Mouse (Mus musculus) kidney, embryonic 16.5 days (tissue): Measurements from ENCODE around the gene Acvr1b. TPM values are rescaled to one million over a fixed set of nuclear protein-coding genes. Genes with fewer than 3 reads are reported as not detected.

Source experiments
- ATAC-seq: fragments of 200-750 bp; cut with Nextera tagmentation; 2 replicates; pipeline ENCODE4 v1.8.0; 2017; ENCODE audit warnings: moderate TSS enrichment; ENCODE audit not compliant: low FRiP score, low TSS enrichment
- H3K27ac ChIP-seq: fragments of 300-500 bp; sonication (generic); 2 replicates; pipeline ENCODE4 v1.5.1; 2014; ENCODE audit warnings: low read length
- H3K27me3 ChIP-seq: fragments of 300-500 bp; sonication (generic); 2 replicates; pipeline ENCODE4 v1.6.1; 2014; ENCODE audit warnings: low read length, control low read depth, mixed read lengths; ENCODE audit not compliant: insufficient read depth
- H3K36me3 ChIP-seq: fragments of 300-500 bp; sonication (generic); 2 replicates; pipeline ENCODE4 v1.6.1; 2014; ENCODE audit warnings: low read length, control low read depth, mixed read lengths; ENCODE audit not compliant: insufficient read depth
- H3K4me1 ChIP-seq: fragments of 300-500 bp; sonication (generic); 2 replicates; pipeline ENCODE4 v1.6.1; 2014; ENCODE audit warnings: low read length, control low read depth, mixed read lengths; ENCODE audit not compliant: insufficient read depth
- H3K4me2 ChIP-seq: fragments of 300-500 bp; sonication (generic); replicated peaks from 2 replicates; pipeline ENCODE4 v1.6.1; 2014; ENCODE audit warnings: low read depth, low read length
- H3K4me3 ChIP-seq: fragments of 300-500 bp; sonication (generic); 2 replicates; pipeline ENCODE4 v1.5.1; 2014; ENCODE audit warnings: mild to moderate bottlenecking, low read length
- H3K9ac ChIP-seq: fragments of 300-500 bp; sonication (generic); replicated peaks from 2 replicates; pipeline ENCODE4 v1.6.1; 2014; ENCODE audit warnings: low read length
- H3K9me3 ChIP-seq: fragments of 300-500 bp; sonication (generic); 2 replicates; pipeline ENCODE4 v1.6.1; 2016; ENCODE audit warnings: low read length, control low read depth
- WGBS: fragments of 180-500 bp; shearing (Covaris S2); extraction: QIAGEN DNeasy Blood & Tissue Kit; methylation state at CpG from one replicate; pipeline ENCODE4 v1.1.7; 2014; 5-methylcytosine and 5-hydroxymethylcytosine counted together
- polyA plus RNA-seq: library from polyadenylated mRNA; unstranded; fragments of >200 nt; fragmentation: Nextera tagmentation; extraction: Ambion mirVana; gene quantifications from 2 replicates; pipeline ENCODE4 v1.2.1, GENCODE M21; 2015

Gene Acvr1b
- polyA plus RNA-seq, 1 experiment from 2014 or later: 8.8 TPM

GRCm38 (mm10) chr15:101222897-101223482, 49.1 kb downstream of the Acvr1b start:
- ATAC-seq: no peak
- Histone ChIP-seq H3K27me3 (peaks cover 18% of the 10 kb centered on the region), H3K4me2 (no peak overlapping the region), H3K36me3 (no peaks in the 10 kb centered on the region), H3K4me1 (peaks cover 45% of the 10 kb centered on the region), H3K9ac (0 out of 2 replicates have a peak overlapping the region, but pooled peaks have one; percentile 28), H3K4me3 (no peak overlapping the region), H3K27ac (no peak overlapping the region), H3K9me3 (no peaks in the 10 kb centered on the region)
- WGBS: 50% methylated on average over 13 of the region's 13 CpGs

GRCm38 (mm10) chr15:101223596-101223995, 49.7 kb downstream of the Acvr1b start:
- H3K9ac ChIP-seq: peak overlapping the region; percentile 77
- peaks cover 18% of the 10 kb centered on the region for H3K27me3 ChIP-seq
- WGBS: 10% methylated on average over 5 of the region's 5 CpGs
- ATAC-seq: no peak; the same call in 1 of the 2 replicates
- peak overlapping the region; percentile 76 for H3K4me3 ChIP-seq
- H3K9me3 ChIP-seq: no peaks in the 10 kb centered on the region
- no peak overlapping the region for H3K27ac ChIP-seq
- H3K36me3 ChIP-seq: no peaks in the 10 kb centered on the region
- peaks cover 51% of the 10 kb centered on the region for H3K4me1 ChIP-seq
- H3K4me2 ChIP-seq: peak overlapping the region; percentile 91

- WGBS: under 1% methylated on average over 70 of the region's 77 CpGs
- ATAC-seq: peak; percentile 89
- peaks cover 3% of the 10 kb centered on the region; the same call in 1 of the 2 replicates for H3K36me3 ChIP-seq
- peak within 1 kb of the TSS; percentile 76 for H3K4me3 ChIP-seq
- H3K9ac ChIP-seq: peak within 1 kb of the TSS; percentile 77
- H3K4me2 ChIP-seq: peak within 1 kb of the TSS; percentile 91
- peaks cover 57% of the 10 kb centered on the region for H3K4me1 ChIP-seq
- peak within 1 kb of the TSS; percentile 85 for H3K27ac ChIP-seq
- H3K27me3 ChIP-seq: peaks cover 18% of the 10 kb centered on the region
- no peaks in the 10 kb centered on the region for H3K9me3 ChIP-seq
These were observed 50.4 kb downstream of the Acvr1b start, which contains the start of gene Grasp for GRCm38 (mm10) chr15:101224006-101224906. TSS of gene Grasp (plus strand) at chr15:101224188.

GRCm38 (mm10) chr15:101224977-101225376, 51.1 kb downstream of the Acvr1b start:
- no peaks in the 10 kb centered on the region for H3K9me3 ChIP-seq
- peak overlapping the region; percentile 77 for H3K9ac ChIP-seq
- peak overlapping the region; percentile 91 for H3K4me2 ChIP-seq
- H3K4me3 ChIP-seq: peak overlapping the region; percentile 76
- 8% methylated on average over 14 of the region's 14 CpGs for WGBS
- no peak for ATAC-seq
- peaks cover 58% of the 10 kb centered on the region for H3K4me1 ChIP-seq
- peak overlapping the region; percentile 85 for H3K27ac ChIP-seq
- H3K27me3 ChIP-seq: peaks cover 18% of the 10 kb centered on the region
- H3K36me3 ChIP-seq: peaks cover 8% of the 10 kb centered on the region; the same call in 1 of the 2 replicates

GRCm38 (mm10) chr15:101227971-101228370, 54.1 kb downstream of the Acvr1b start:
- H3K4me1 ChIP-seq: peaks cover 48% of the 10 kb centered on the region
- peak overlapping the region; percentile 51 for H3K9ac ChIP-seq
- ATAC-seq: peak; percentile 46; the same call in 1 of the 2 replicates
- WGBS: 18% methylated on average over 6 of the region's 7 CpGs
- H3K4me3 ChIP-seq: no peak overlapping the region; the same call in 1 of the 2 replicates
- H3K4me2 ChIP-seq: peak overlapping the region; percentile 35
- H3K36me3 ChIP-seq: peaks cover 17% of the 10 kb centered on the region
- H3K27me3 ChIP-seq: peaks cover 11% of the 10 kb centered on the region
- peak overlapping the region; percentile 91 for H3K27ac ChIP-seq
- H3K9me3 ChIP-seq: no peaks in the 10 kb centered on the region

GRCm38 (mm10) chr15:101228866-101229590, 55.2 kb downstream of the Acvr1b start:
- WGBS: 84% methylated on average over 21 of the region's 21 CpGs
- H3K4me3 ChIP-seq: no peak overlapping the region
- peaks cover 46% of the 10 kb centered on the region for H3K4me1 ChIP-seq
- peaks cover 17% of the 10 kb centered on the region for H3K36me3 ChIP-seq
- no peak overlapping the region for H3K27ac ChIP-seq
- H3K4me2 ChIP-seq: no peak overlapping the region
- no peak overlapping the region for H3K9ac ChIP-seq
- peaks cover 2% of the 10 kb centered on the region for H3K27me3 ChIP-seq
- no peaks in the 10 kb centered on the region for H3K9me3 ChIP-seq
- no peak for ATAC-seq

- no peaks in the 10 kb centered on the region; the same call in 1 of the 2 replicates for H3K27me3 ChIP-seq
- H3K4me2 ChIP-seq: no peak overlapping the region
- no peak overlapping the region for H3K27ac ChIP-seq
- H3K9ac ChIP-seq: no peak overlapping the region
- H3K36me3 ChIP-seq: peaks cover 17% of the 10 kb centered on the region
- H3K9me3 ChIP-seq: no peaks in the 10 kb centered on the region
- ATAC-seq: no peak
- 96% methylated on average over 19 of the region's 19 CpGs for WGBS
- H3K4me3 ChIP-seq: no peak overlapping the region
- peaks cover 43% of the 10 kb centered on the region for H3K4me1 ChIP-seq
These were observed 56.6 kb downstream of the Acvr1b start for GRCm38 (mm10) chr15:101230503-101230902.

GRCm38 (mm10) chr15:101230995-101231647, 57.3 kb downstream of the Acvr1b start:
- Histone ChIP-seq H3K4me2 (peak overlapping the region; percentile 53), H3K9me3 (no peaks in the 10 kb centered on the region), H3K9ac (peak overlapping the region; percentile 62), H3K36me3 (peaks cover 17% of the 10 kb centered on the region), H3K27me3 (no peaks in the 10 kb centered on the region), H3K4me3 (peak overlapping the region; percentile 33; the same call in 1 of the 2 replicates), H3K27ac (no peak overlapping the region), H3K4me1 (peaks cover 45% of the 10 kb centered on the region)
- 72% methylated on average over 23 of the region's 23 CpGs for WGBS
- ATAC-seq: no peak

- H3K4me1 ChIP-seq: peaks cover 50% of the 10 kb centered on the region
- no peak overlapping the region for H3K27ac ChIP-seq
- no peaks in the 10 kb centered on the region for H3K9me3 ChIP-seq
- WGBS: 34% methylated on average over 39 of the region's 56 CpGs
- no peaks in the 10 kb centered on the region for H3K27me3 ChIP-seq
- peaks cover 17% of the 10 kb centered on the region for H3K36me3 ChIP-seq
- peak overlapping the region; percentile 62 for H3K9ac ChIP-seq
- H3K4me3 ChIP-seq: peak overlapping the region; percentile 33
- peak overlapping the region; percentile 53 for H3K4me2 ChIP-seq
- no peak for ATAC-seq
These were observed 57.8 kb downstream of the Acvr1b start for GRCm38 (mm10) chr15:101231648-101232180.
